ENCODE assay signal across 12 mouse cellular contexts in genomic region chr2:63982351-63982751, GRCm38 (mm10).
DNase-seq lines count a peak whose midpoint lies in the region; ATAC-seq lines count a peak whose summit lies in the region.
"Had no signal": no experiment of that assay in that cellular context is flagged by ENCODE, and none has a peak within 500 bp of the region (broad histone marks: within the 10 kb centered on the region; RNA-seq: fewer than 3 reads in every experiment).

No protein-coding gene starts in this region.

- peak; percentile 79 for ATAC-seq in heart, embryonic 12.5 days (ENCODE audit: insufficient number of reproducible peaks, low FRiP score)
- peak; percentile 49; the same call in 1 of the 2 replicates for ATAC-seq in hindbrain, embryonic 16.5 days
- no peak for ATAC-seq in inflammation-experienced regulatory T-cells, adult 6 months

- H3K4me2 ChIP-seq in heart, embryonic 12.5 days, result peak overlapping the region; percentile 44
- H3K4me2 ChIP-seq in hindbrain, embryonic 16.5 days (ENCODE audit: low read length), result no peak overlapping the region
- H3K4me2 ChIP-seq: limb, embryonic 12.5 days had no signal

- H3K4me1 ChIP-seq in heart, embryonic 12.5 days (replicated peaks), result peaks cover 16% of the 10 kb centered on the region; the same call in 1 of the 2 replicates
- H3K4me1 ChIP-seq in hindbrain, embryonic 16.5 days (ENCODE audit: control insufficient read depth, insufficient read depth, low read depth, low read length), result peaks cover 8% of the 10 kb centered on the region
- H3K4me1 ChIP-seq: limb, embryonic 12.5 days had no signal

- DNase-seq in Muller cell, postnatal 12 days (ENCODE audit: inconsistent ontology term), result peak; percentile 58
- peak; percentile 34 for DNase-seq in embryo, embryonic 11 days
- DNase-seq in urinary bladder, adult 2 months (ENCODE audit: low spot score), result no peak
- DNase-seq in layer of hippocampus, adult 9-10 months (ENCODE audit: low spot score), result no peak
- DNase-seq in adrenal gland, postnatal 25 days, result no peak
- DNase-seq: spleen, adult 18-20 months; thymus, postnatal 14 days had no signal

- peaks cover 24% of the 10 kb centered on the region for H3K36me3 ChIP-seq in heart, embryonic 12.5 days
- peaks cover 5% of the 10 kb centered on the region for H3K36me3 ChIP-seq in hindbrain, embryonic 16.5 days (ENCODE audit: control insufficient read depth, insufficient read depth, low read length)

- no peak overlapping the region for H3K9ac ChIP-seq in heart, embryonic 12.5 days
- no peak overlapping the region for H3K9ac ChIP-seq in hindbrain, embryonic 16.5 days (ENCODE audit: low read depth, low read length)
- H3K9ac ChIP-seq: limb, embryonic 12.5 days had no signal

- H3K27me3 ChIP-seq in heart, embryonic 12.5 days (replicated peaks), result no peaks in the 10 kb centered on the region
- H3K27me3 ChIP-seq in hindbrain, embryonic 16.5 days (replicated peaks; ENCODE audit: control insufficient read depth, insufficient read depth, low read length), result no peaks in the 10 kb centered on the region
- H3K27me3 ChIP-seq: limb, embryonic 12.5 days had no signal

- H3K4me3 ChIP-seq in heart, embryonic 12.5 days, result no peak overlapping the region
- H3K4me3 ChIP-seq in hindbrain, embryonic 16.5 days (ENCODE audit: low read length), result no peak overlapping the region
- H3K4me3 ChIP-seq: limb, embryonic 12.5 days had no signal

- H3K27ac ChIP-seq in heart, embryonic 12.5 days (ENCODE audit: poor library complexity, severe bottlenecking), result peak overlapping the region; percentile 83
- no peak overlapping the region for H3K27ac ChIP-seq in hindbrain, embryonic 16.5 days (ENCODE audit: low read depth, low read length)
- H3K27ac ChIP-seq: kidney, postnatal 0 days; limb, embryonic 12.5 days had no signal

- no peaks in the 10 kb centered on the region for H3K9me3 ChIP-seq in heart, embryonic 12.5 days (replicated peaks)
- H3K9me3 ChIP-seq in hindbrain, embryonic 16.5 days (ENCODE audit: control insufficient read depth, low read length), result no peaks in the 10 kb centered on the region
- H3K9me3 ChIP-seq: limb, embryonic 12.5 days had no signal

- WGBS in heart, embryonic 12.5 days, result 16% methylated on average over 4 of the region's 4 CpGs
- 23% methylated on average over 4 of the region's 4 CpGs for WGBS in hindbrain, embryonic 16.5 days

Comparison
In these comparisons a context has a peak if more than half of its experiments do, and no peak if none do; other contexts are left out.
1. DNase-seq: peak in Muller cell, postnatal 12 days (single experiment) and embryo, embryonic 11 days (single experiment); none in urinary bladder, adult 2 months (single experiment), layer of hippocampus, adult 9-10 months (single experiment) and adrenal gland, postnatal 25 days (single experiment).